Mouse (Mus musculus): ENCODE measurements around the gene Rilp.
A peak's percentile ranks its signal among the peaks of the same experiment; 100 is the strongest.

Rilp gene

GRCm38 (mm10) chr11:75494296-75495049 is 15.4 kb upstream of the Rilp start:
- no peak for DNase-seq (ENCODE audit: low spot score in 2 of 2)

- DNase-seq (ENCODE audit: low spot score in 2 of 2): no peak
These were observed 11.8 kb upstream of the Rilp start for GRCm38 (mm10) chr11:75498126-75498525.

- no peak for DNase-seq (ENCODE audit: low spot score in 2 of 2)
These were observed 1.7 kb upstream of the Rilp start for GRCm38 (mm10) chr11:75508162-75508561.

- no peak for DNase-seq (ENCODE audit: low spot score in 2 of 2)
These were observed 990 bp upstream of the Rilp start for GRCm38 (mm10) chr11:75508904-75509303.

- peak; percentile 93 to 96 for DNase-seq (ENCODE audit: low spot score in 2 of 2)
These were observed 716 bp downstream of the Rilp start for GRCm38 (mm10) chr11:75510627-75510993.

- DNase-seq (ENCODE audit: low spot score in 2 of 2): no peak
These were observed 1.3 kb downstream of the Rilp start for GRCm38 (mm10) chr11:75511213-75511612.

GRCm38 (mm10) chr11:75512301-75513018 is 2.6 kb downstream of the Rilp start:
- no peak for DNase-seq (ENCODE audit: low spot score in 2 of 2)

- no peak for DNase-seq (ENCODE audit: low spot score in 2 of 2)
These were observed 3.4 kb downstream of the Rilp start, which contains the start of gene Scarf1 for GRCm38 (mm10) chr11:75513336-75513735. Gene Scarf1 (plus strand): TSS chr11:75513540.

GRCm38 (mm10) chr11:75515186-75515585 is 5.3 kb downstream of the Rilp start:
- DNase-seq (ENCODE audit: low spot score in 2 of 2): no peak

GRCm38 (mm10) chr11:75519834-75520633 is 10.1 kb downstream of the Rilp start:
- DNase-seq (ENCODE audit: low spot score in 2 of 2): no peak

- DNase-seq (ENCODE audit: low spot score in 2 of 2): no peak
These were observed 11.7 kb downstream of the Rilp start for GRCm38 (mm10) chr11:75521609-75522008.

- DNase-seq (ENCODE audit: low spot score in 2 of 2): no peak
These were observed 12.9 kb downstream of the Rilp start for GRCm38 (mm10) chr11:75522793-75523192.

- DNase-seq (ENCODE audit: low spot score in 2 of 2): no peak
These were observed 15.7 kb downstream of the Rilp start for GRCm38 (mm10) chr11:75525531-75526125.

GRCm38 (mm10) chr11:75526943-75527342 is 17.0 kb downstream of the Rilp start:
- no peak for DNase-seq (ENCODE audit: low spot score in 2 of 2)

GRCm38 (mm10) chr11:75529771-75530170 is 19.9 kb downstream of the Rilp start:
- DNase-seq (ENCODE audit: low spot score in 2 of 2): no peak

GRCm38 (mm10) chr11:75530325-75530724 is 20.4 kb downstream of the Rilp start:
- DNase-seq (ENCODE audit: low spot score in 2 of 2): peak; percentile 89 to 99

GRCm38 (mm10) chr11:75530845-75531373 is 21.0 kb downstream of the Rilp start:
- DNase-seq (ENCODE audit: low spot score in 2 of 2): no peak

GRCm38 (mm10) chr11:75531469-75532242 is 21.8 kb downstream of the Rilp start, which contains the start of gene Slc43a2:
Gene Slc43a2 (plus strand): TSS chr11:75531694.
- peak; percentile 88 to 94 for DNase-seq (ENCODE audit: low spot score in 2 of 2)

GRCm38 (mm10) chr11:75532340-75533277 is 22.7 kb downstream of the Rilp start:
- no peak for DNase-seq (ENCODE audit: low spot score in 2 of 2)

Measured in urinary bladder, postnatal 4 days (tissue).